Mouse (Mus musculus) CH12.LX (cell line): ENCODE data around the gene Tm7sf3.

Experiments used
- CTCF ChIP-seq, 2 experiments: IDR thresholded peaks in 1 of 2; conservative IDR thresholded peaks in 1 of 2; 2 replicates each; pipeline ENCODE4 v1.5.1; 2011 to 2012; ENCODE audit warnings: low read depth in 2 of 2, low read length in 2 of 2, improper control_type of control experiment in 1 of 2, inconsistent platforms in 1 of 2, mild to moderate bottlenecking in 1 of 2, moderate library complexity in 1 of 2
- ELF1 ChIP-seq: IDR thresholded peaks from 2 replicates; pipeline ENCODE4 v1.6.1; 2014; ENCODE audit warnings: low read depth, mild to moderate bottlenecking, inconsistent platforms, low read length, improper control_type of control experiment
- EP300 ChIP-seq: IDR thresholded peaks from 2 replicates; pipeline ENCODE4 v1.6.1; 2011; ENCODE audit warnings: low read length, improper control_type of control experiment
- MAFK ChIP-seq: IDR thresholded peaks from 2 replicates; pipeline ENCODE4 v1.6.1; 2011; ENCODE audit warnings: low read length, improper control_type of control experiment; ENCODE audit not compliant: insufficient replicate concordance
- NRF1 ChIP-seq: IDR thresholded peaks from 2 replicates; pipeline ENCODE4 v1.6.1; 2014; ENCODE audit warnings: low read depth, mild to moderate bottlenecking, inconsistent platforms, low read length, improper control_type of control experiment, moderate library complexity
- POLR2A ChIP-seq: IDR thresholded peaks from 2 replicates; pipeline ENCODE4 v1.6.1; 2011; ENCODE audit warnings: low read depth, mild to moderate bottlenecking, improper control_type of control experiment, low read length
- USF2 ChIP-seq: conservative IDR thresholded peaks from 2 replicates; pipeline ENCODE4 v1.6.1; 2011; ENCODE audit warnings: low read depth, low read length, improper control_type of control experiment
- ZNF384 ChIP-seq: IDR thresholded peaks from 2 replicates; pipeline ENCODE4 v1.6.1; 2012; ENCODE audit warnings: low read depth, low read length, improper control_type of control experiment, inconsistent platforms

- TF ChIP-seq ELF1 (no peak), POLR2A (no peak), USF2 (no peak), EP300 (no peak), MAFK (no peak), ZNF384 (no peak), NRF1 (no peak), CTCF (conservative IDR thresholded peaks at IDR 0.05 in 1 of 2, IDR thresholded peaks at IDR 0.05 in 1 of 2; ENCODE audit: low read depth in 2 of 2, low read length in 2 of 2) (no peak)
Observed at GRCm38 (mm10) chr6:146636482-146636881, 6.1 kb downstream of the Tm7sf3 start.
